Mouse (Mus musculus) thymus, postnatal 4 days (tissue): ENCODE results near the gene Ipo13.
A peak's percentile ranks its signal among the peaks of the same experiment; 100 is the strongest.

Source experiments
- DNase-seq: peaks from one replicate; pipeline ENCODE4 v3.0.0; 2021

Ipo13 gene

GRCm38 (mm10) chr4:117914591-117915442, at the start of gene Ipo13:
Ipo13 (minus strand) TSS chr4:117914999.
- peak; percentile 92 for DNase-seq

- no peak for DNase-seq
Measured at GRCm38 (mm10) chr4:117957492-117957891, 42.7 kb upstream of the Ipo13 start.

GRCm38 (mm10) chr4:117947493-117947892, 32.7 kb upstream of the Ipo13 start:
- DNase-seq: no peak

GRCm38 (mm10) chr4:117946639-117947305, 32.0 kb upstream of the Ipo13 start:
- no peak for DNase-seq

GRCm38 (mm10) chr4:117943317-117943716, 28.5 kb upstream of the Ipo13 start:
- DNase-seq: no peak

- DNase-seq: no peak
Measured at GRCm38 (mm10) chr4:117936964-117937363, 22.2 kb upstream of the Ipo13 start.

- no peak for DNase-seq
Measured at GRCm38 (mm10) chr4:117934081-117934480, 19.3 kb upstream of the Ipo13 start.

- DNase-seq: no peak
Measured at GRCm38 (mm10) chr4:117933248-117933647, 18.4 kb upstream of the Ipo13 start.

- peak; percentile 20 for DNase-seq
Measured at GRCm38 (mm10) chr4:117929391-117929881, 14.6 kb upstream of the Ipo13 start, which contains the start of gene Artn. Artn (minus strand) TSS chr4:117929763.

- DNase-seq: peak; percentile 49
Measured at GRCm38 (mm10) chr4:117928699-117929241, 14.0 kb upstream of the Ipo13 start.

- DNase-seq: peak; percentile 70
Measured at GRCm38 (mm10) chr4:117928234-117928633, 13.4 kb upstream of the Ipo13 start.

GRCm38 (mm10) chr4:117926545-117927482, 12.0 kb upstream of the Ipo13 start:
- peak; percentile 71 for DNase-seq

GRCm38 (mm10) chr4:117924916-117925315, 10.1 kb upstream of the Ipo13 start:
- no peak for DNase-seq

- no peak for DNase-seq
Measured at GRCm38 (mm10) chr4:117923450-117923849, 8.7 kb upstream of the Ipo13 start.

GRCm38 (mm10) chr4:117921358-117921757, 6.6 kb upstream of the Ipo13 start:
- DNase-seq: no peak

GRCm38 (mm10) chr4:117918762-117919161, 4.0 kb upstream of the Ipo13 start:
- DNase-seq: no peak

- no peak for DNase-seq
Measured at GRCm38 (mm10) chr4:117918261-117918660, 3.5 kb upstream of the Ipo13 start.

- DNase-seq: no peak
Measured at GRCm38 (mm10) chr4:117917847-117918246, 3.0 kb upstream of the Ipo13 start.

- DNase-seq: no peak
Measured at GRCm38 (mm10) chr4:117917402-117917801, 2.6 kb upstream of the Ipo13 start.

- DNase-seq: no peak
Measured at GRCm38 (mm10) chr4:117916386-117916785, 1.6 kb upstream of the Ipo13 start.

GRCm38 (mm10) chr4:117915489-117916105, 798 bp upstream of the Ipo13 start:
- DNase-seq: peak; percentile 51

- DNase-seq: no peak
Measured at GRCm38 (mm10) chr4:117914031-117914430, 768 bp downstream of the Ipo13 start.
